Mouse (Mus musculus): ENCODE results near the gene 1700016H13Rik. TPM values are rescaled to one million over a fixed set of nuclear protein-coding genes. Genes with fewer than 3 reads are reported as not detected.

Gene 1700016H13Rik
- polyA plus RNA-seq, 2 experiments from 2014 or later, result not detected

DNA sequence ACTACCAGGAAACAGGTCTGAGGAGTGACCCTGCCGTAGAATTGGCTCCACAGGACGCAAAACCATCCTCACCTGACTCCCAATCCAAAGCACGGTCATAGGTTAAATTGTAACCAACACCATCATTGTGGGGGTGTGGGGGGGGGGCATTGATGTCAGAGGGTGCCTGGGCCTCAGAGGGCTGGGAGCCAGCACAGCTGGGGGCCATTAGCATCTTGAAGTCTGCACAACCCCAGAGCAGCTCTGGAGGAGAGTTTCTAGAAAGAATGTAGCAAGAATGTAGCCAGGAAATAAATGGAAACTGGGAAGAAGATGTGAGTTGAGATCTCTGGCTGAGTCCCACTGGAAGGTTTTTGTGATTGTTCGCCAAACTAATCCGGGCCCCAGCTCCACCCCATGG is 56.9 kb downstream of the 1700016H13Rik start:
- ATAC-seq, result no peak

DNA sequence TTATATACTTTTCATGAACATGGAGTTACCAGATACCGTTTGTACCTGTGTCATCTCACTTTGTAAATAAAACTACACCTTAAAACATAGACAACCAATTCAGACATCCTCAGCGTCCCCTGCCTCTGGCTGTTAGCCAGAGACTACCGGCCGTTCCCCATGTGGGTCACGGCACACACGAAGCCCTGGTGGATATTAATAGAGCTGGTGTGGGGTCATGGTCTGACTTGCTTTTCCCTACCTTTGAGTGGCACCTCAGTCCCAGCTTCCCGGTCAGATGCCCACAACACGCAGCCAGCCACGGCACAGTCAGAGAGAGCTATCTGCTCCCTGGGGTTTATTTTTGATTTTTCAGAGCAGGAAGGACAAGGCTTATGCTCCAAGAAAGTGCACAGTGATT is 57.5 kb downstream of the 1700016H13Rik start:
- no peak for ATAC-seq

Other genes with a start within 250 kb of the 1700016H13Rik start
- 10 to 100 TPM; 22.5 to 26.9 TPM for gene Ptpn13, start 230.8 kb downstream of the 1700016H13Rik start, polyA plus RNA-seq (2017; shearing (Covaris generic))
- gene Slc10a6, start 26.6 kb downstream of the 1700016H13Rik start, polyA plus RNA-seq (2017; shearing (Covaris generic)), result not detected
- 10 to 100 TPM in 1 of 2 experiments, 1 to 10 TPM in 1; 9.4 to 18.2 TPM for gene Aff1, start 36.4 kb upstream of the 1700016H13Rik start, polyA plus RNA-seq (2017; shearing (Covaris generic))

All from CD4-positive, CD25-positive, alpha-beta regulatory T cell, adult 4 months (primary cell).